8 mouse cellular contexts compared by ENCODE assay signal in genomic region chr4:43000141-43000986, GRCm38 (mm10). TPM values are rescaled to one million over a fixed set of nuclear protein-coding genes. Genes with fewer than 3 reads are reported as not detected.
A peak's percentile ranks its signal among the peaks of the same experiment; 100 is the strongest.
DNase-seq lines count a peak whose midpoint lies in the region; ATAC-seq lines count a peak whose summit lies in the region.
"Not testable (repeated sequence)": the region's sequence is repeated elsewhere in the genome, so short reads cannot be mapped to it uniquely, and the experiment has no call there.

TSS of gene Vcp (minus strand) at chr4:43000507.

- peak; percentile 95 for DNase-seq in WW6 (ENCODE audit: low read depth, low spot score)
- DNase-seq in cerebellum, postnatal 4 days (ENCODE audit: low spot score in 2 of 2), result peak; percentile 97 to 98
- peak; percentile 100 for DNase-seq in gastrocnemius, adult 18-20 months (ENCODE audit: low spot score)
- peak; percentile 98 to 99 for DNase-seq in left cerebral cortex, adult 18-20 months (ENCODE audit: low spot score in 2 of 2)
- DNase-seq in right cerebral cortex, adult 18-20 months, result peak; percentile 100
- peak; percentile 97 for DNase-seq in urinary bladder, postnatal 10 days (ENCODE audit: low spot score)

- peak; percentile 99 for ATAC-seq in hindbrain, embryonic 16.5 days

- not testable (repeated sequence) for H3K36me3 ChIP-seq in hindbrain, embryonic 16.5 days (ENCODE audit: control insufficient read depth, insufficient read depth, low read length); macrophage (ENCODE audit: inconsistent target)

- peaks cover 42% of the 10 kb centered on the region for H3K79me2 ChIP-seq in macrophage (ENCODE audit: inconsistent target)

- H3K4me3 ChIP-seq in hindbrain, embryonic 16.5 days (ENCODE audit: low read length), result peak within 1 kb of the TSS; percentile 86
- peak within 1 kb of the TSS; percentile 87 for H3K4me3 ChIP-seq in macrophage (ENCODE audit: inconsistent target)

- peak within 1 kb of the TSS; percentile 98 for H3K27ac ChIP-seq in hindbrain, embryonic 16.5 days (ENCODE audit: low read depth, low read length)
- peak within 1 kb of the TSS; percentile 51 for H3K27ac ChIP-seq in macrophage

- WGBS in hindbrain, embryonic 16.5 days, result under 1% methylated on average over 46 of the region's 56 CpGs
- WGBS in macrophage (ENCODE audit: missing documents), result 1% methylated on average over 44 of the region's 56 CpGs

- peak within 1 kb of the TSS; percentile 82 for H3K4me2 ChIP-seq in hindbrain, embryonic 16.5 days (ENCODE audit: low read length)

- peaks cover 20% of the 10 kb centered on the region for H3K4me1 ChIP-seq in hindbrain, embryonic 16.5 days (ENCODE audit: control insufficient read depth, insufficient read depth, low read depth, low read length)

- H3K9me3 ChIP-seq in hindbrain, embryonic 16.5 days (ENCODE audit: control insufficient read depth, low read length), result not testable (repeated sequence)

- not testable (repeated sequence) for H3K27me3 ChIP-seq in hindbrain, embryonic 16.5 days (replicated peaks; ENCODE audit: control insufficient read depth, insufficient read depth, low read length)

- H3K9ac ChIP-seq in hindbrain, embryonic 16.5 days (ENCODE audit: low read depth, low read length), result peak within 1 kb of the TSS; percentile 94

RNA-seq across cellular contexts. Expression of gene Vcp, which starts in this region (rescaled TPM):
- total RNA-seq in gastrocnemius, adult 18-20 months (2021), result 100 to 1,000 TPM; 248 to 282 TPM
- 478 and 502 TPM in 2 replicates for polyA plus RNA-seq in hindbrain, embryonic 16.5 days (2015; fragmentation: Nextera tagmentation; extraction: Ambion mirVana)
- total RNA-seq in left cerebral cortex, adult 18-20 months (2021), result 100 to 1,000 TPM; 180 to 185 TPM
- total RNA-seq in macrophage (2018; cell fraction: chromatin; rRNA removed), result 100 to 1,000 TPM; 172 to 367 (median 288) TPM
- 100 to 1,000 TPM; 158 to 277 (median 228) TPM for total RNA-seq in macrophage (2018; cell fraction: cytosol; rRNA removed)
- total RNA-seq in macrophage (2018; cell fraction: nucleus; rRNA removed), result 100 to 1,000 TPM; 165 to 357 (median 254) TPM
- 191 to 290 TPM (median 215 TPM) in 3 replicates for polyA plus RNA-seq in macrophage (2018)

Comparison
In these comparisons a context has a peak if more than half of its experiments do, and no peak if none do; other contexts are left out.
1. Peak in every context shown above with its lines: DNase-seq, ATAC-seq, H3K4me3 ChIP-seq and H3K27ac ChIP-seq.